Mouse (Mus musculus): ENCODE data around the gene Stxbp3. TPM values are rescaled to one million over a fixed set of nuclear protein-coding genes. Genes with fewer than 3 reads are reported as not detected.

The Stxbp3 gene
- polyA plus RNA-seq, 1 experiment = 12.3 TPM

GRCm38 (mm10) chr3:108759566-108760420 lies 80.5 kb downstream of the Stxbp3 start:
- no peaks in the 10 kb centered on the region for H3K27me3 ChIP-seq (ENCODE audit: control insufficient read depth, insufficient read depth, insufficient read length)
- no peaks in the 10 kb centered on the region for H3K79me3 ChIP-seq (ENCODE audit: low read depth)
- no peaks in the 10 kb centered on the region for H3K79me2 ChIP-seq (ENCODE audit: control insufficient read depth, insufficient read depth)
- H3K36me3 ChIP-seq (ENCODE audit: control insufficient read depth, insufficient read depth) = no peaks in the 10 kb centered on the region
- no peak overlapping the region for H3K4me3 ChIP-seq (ENCODE audit: insufficient read depth, poor library complexity, severe bottlenecking)
- no peak overlapping the region for H3ac ChIP-seq (ENCODE audit: control insufficient read depth, insufficient read length, low read depth)
- TF ChIP-seq CEBPB (IDR thresholded peaks at IDR 0.05; ENCODE audit: low read depth) (peak; percentile 99), MYOG (IDR thresholded peaks at IDR 0.05; ENCODE audit: control insufficient read depth, extremely low read depth, insufficient read length) (no peak), MAX (IDR thresholded peaks at IDR 0.05) (no peak), MYOD1 (IDR thresholded peaks at IDR 0.05; ENCODE audit: control insufficient read depth, insufficient read length, low read depth) (no peak), USF1 (IDR thresholded peaks at IDR 0.05; ENCODE audit: low read depth) (no peak)

GRCm38 (mm10) chr3:108757570-108757969 lies 82.8 kb downstream of the Stxbp3 start:
- no peak overlapping the region for H3ac ChIP-seq (ENCODE audit: control insufficient read depth, insufficient read length, low read depth)
- no peaks in the 10 kb centered on the region for H3K79me3 ChIP-seq (ENCODE audit: low read depth)
- H3K27me3 ChIP-seq (ENCODE audit: control insufficient read depth, insufficient read depth, insufficient read length) = no peaks in the 10 kb centered on the region
- H3K79me2 ChIP-seq (ENCODE audit: control insufficient read depth, insufficient read depth) = no peaks in the 10 kb centered on the region
- TF ChIP-seq CTCF (IDR thresholded peaks at IDR 0.05; ENCODE audit: control insufficient read depth, insufficient read depth, insufficient read length) = no peak
- no peak for TF ChIP-seq USF1 (IDR thresholded peaks at IDR 0.05; ENCODE audit: low read depth)
- no peak for TF ChIP-seq MAX (IDR thresholded peaks at IDR 0.05)
- TF ChIP-seq CEBPB (IDR thresholded peaks at IDR 0.05; ENCODE audit: low read depth) = no peak
- no peak for TF ChIP-seq MYOG (IDR thresholded peaks at IDR 0.05; ENCODE audit: control insufficient read depth, extremely low read depth, insufficient read length)
- no peak for TF ChIP-seq FOSL1 (IDR thresholded peaks at IDR 0.05; ENCODE audit: insufficient read depth, low read length, poor library complexity, severe bottlenecking)
- TF ChIP-seq MYOD1 (IDR thresholded peaks at IDR 0.05; ENCODE audit: control insufficient read depth, insufficient read length, low read depth) = no peak
- no peak overlapping the region for H3K4me3 ChIP-seq (ENCODE audit: insufficient read depth, poor library complexity, severe bottlenecking)
- no peaks in the 10 kb centered on the region for H3K36me3 ChIP-seq (ENCODE audit: control insufficient read depth, insufficient read depth)

DNA sequence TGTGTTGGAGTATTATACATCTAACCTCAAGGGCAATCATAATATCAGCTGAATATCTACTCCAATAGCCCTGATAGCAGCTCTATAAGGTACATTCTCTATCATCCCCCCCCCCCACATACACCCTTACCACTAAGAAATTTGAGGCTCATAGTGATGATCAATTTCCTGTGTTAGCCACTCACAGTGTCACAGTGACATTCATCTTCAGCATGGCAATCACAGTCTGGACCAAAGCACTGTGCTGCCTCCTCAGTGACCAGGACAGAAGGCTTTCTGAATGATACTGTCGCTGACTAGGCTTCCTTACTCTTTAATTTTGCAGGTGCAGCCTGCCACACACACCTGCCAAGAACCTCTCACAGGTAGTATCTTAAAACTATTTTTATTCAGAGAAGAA lies 84.2 kb downstream of the Stxbp3 start:
- no peak overlapping the region for H3K4me3 ChIP-seq (ENCODE audit: insufficient read depth, poor library complexity, severe bottlenecking)
- H3ac ChIP-seq (ENCODE audit: control insufficient read depth, insufficient read length, low read depth) = no peak overlapping the region
- no peaks in the 10 kb centered on the region for H3K79me2 ChIP-seq (ENCODE audit: control insufficient read depth, insufficient read depth)
- no peak for TF ChIP-seq CTCF (IDR thresholded peaks at IDR 0.05; ENCODE audit: control insufficient read depth, insufficient read depth, insufficient read length)
- TF ChIP-seq MYOG (IDR thresholded peaks at IDR 0.05; ENCODE audit: control insufficient read depth, extremely low read depth, insufficient read length) = no peak
- no peak for TF ChIP-seq CEBPB (IDR thresholded peaks at IDR 0.05; ENCODE audit: low read depth)
- TF ChIP-seq USF1 (IDR thresholded peaks at IDR 0.05; ENCODE audit: low read depth) = no peak
- no peak for TF ChIP-seq MAX (IDR thresholded peaks at IDR 0.05)
- TF ChIP-seq FOSL1 (IDR thresholded peaks at IDR 0.05; ENCODE audit: insufficient read depth, low read length, poor library complexity, severe bottlenecking) = no peak
- TF ChIP-seq MYOD1 (IDR thresholded peaks at IDR 0.05; ENCODE audit: control insufficient read depth, insufficient read length, low read depth) = no peak
- no peaks in the 10 kb centered on the region for H3K27me3 ChIP-seq (ENCODE audit: control insufficient read depth, insufficient read depth, insufficient read length)
- H3K36me3 ChIP-seq (ENCODE audit: control insufficient read depth, insufficient read depth) = no peaks in the 10 kb centered on the region
- H3K79me3 ChIP-seq (ENCODE audit: low read depth) = no peaks in the 10 kb centered on the region

DNA sequence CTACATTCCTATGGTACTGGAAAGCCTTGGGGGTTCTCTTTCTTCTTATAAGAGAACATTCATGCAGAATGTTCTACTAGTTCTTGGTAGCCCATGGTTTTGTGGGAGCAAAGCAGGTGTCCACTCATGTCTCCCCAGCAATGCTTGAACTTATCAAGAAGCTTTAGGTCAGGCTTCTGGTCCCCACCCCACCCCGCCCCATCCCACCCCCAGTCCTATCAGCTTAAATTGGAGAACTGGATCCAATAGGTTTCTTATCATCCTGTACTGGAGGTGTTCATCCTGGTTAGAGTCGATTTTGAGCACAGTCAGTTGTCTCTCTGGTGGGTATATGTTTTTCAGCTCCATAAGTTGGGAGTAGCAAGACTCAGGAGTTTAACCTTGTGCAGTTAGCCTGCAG lies 84.8 kb downstream of the Stxbp3 start:
- Histone ChIP-seq H3K79me3 (ENCODE audit: low read depth) (no peaks in the 10 kb centered on the region), H3K79me2 (ENCODE audit: control insufficient read depth, insufficient read depth) (no peaks in the 10 kb centered on the region), H3K4me3 (ENCODE audit: insufficient read depth, poor library complexity, severe bottlenecking) (no peak overlapping the region), H3K27me3 (ENCODE audit: control insufficient read depth, insufficient read depth, insufficient read length) (no peaks in the 10 kb centered on the region), H3K36me3 (ENCODE audit: control insufficient read depth, insufficient read depth) (no peaks in the 10 kb centered on the region), H3ac (ENCODE audit: control insufficient read depth, insufficient read length, low read depth) (no peak overlapping the region)
- TF ChIP-seq CTCF (IDR thresholded peaks at IDR 0.05; ENCODE audit: control insufficient read depth, insufficient read depth, insufficient read length) = no peak
- TF ChIP-seq MAX (IDR thresholded peaks at IDR 0.05) = no peak
- no peak for TF ChIP-seq MYOD1 (IDR thresholded peaks at IDR 0.05; ENCODE audit: control insufficient read depth, insufficient read length, low read depth)
- TF ChIP-seq MYOG (IDR thresholded peaks at IDR 0.05; ENCODE audit: control insufficient read depth, extremely low read depth, insufficient read length) = no peak
- TF ChIP-seq CEBPB (IDR thresholded peaks at IDR 0.05; ENCODE audit: low read depth) = no peak
- TF ChIP-seq FOSL1 (IDR thresholded peaks at IDR 0.05; ENCODE audit: insufficient read depth, low read length, poor library complexity, severe bottlenecking) = no peak
- TF ChIP-seq USF1 (IDR thresholded peaks at IDR 0.05; ENCODE audit: low read depth) = no peak

GRCm38 (mm10) chr3:108754541-108754940 lies 85.8 kb downstream of the Stxbp3 start:
- no peak for TF ChIP-seq MYOD1 (IDR thresholded peaks at IDR 0.05; ENCODE audit: control insufficient read depth, insufficient read length, low read depth)
- TF ChIP-seq CEBPB (IDR thresholded peaks at IDR 0.05; ENCODE audit: low read depth) = no peak
- no peak for TF ChIP-seq MAX (IDR thresholded peaks at IDR 0.05)
- no peak for TF ChIP-seq USF1 (IDR thresholded peaks at IDR 0.05; ENCODE audit: low read depth)
- no peak for TF ChIP-seq MYOG (IDR thresholded peaks at IDR 0.05; ENCODE audit: control insufficient read depth, extremely low read depth, insufficient read length)
- TF ChIP-seq FOSL1 (IDR thresholded peaks at IDR 0.05; ENCODE audit: insufficient read depth, low read length, poor library complexity, severe bottlenecking) = no peak
- no peak for TF ChIP-seq CTCF (IDR thresholded peaks at IDR 0.05; ENCODE audit: control insufficient read depth, insufficient read depth, insufficient read length)

More at GRCm38 (mm10) chr3:108754541-108754940, 85.8 kb downstream of the Stxbp3 start:
- Histone ChIP-seq H3K79me3 (ENCODE audit: low read depth) (no peaks in the 10 kb centered on the region), H3K79me2 (ENCODE audit: control insufficient read depth, insufficient read depth) (no peaks in the 10 kb centered on the region), H3ac (ENCODE audit: control insufficient read depth, insufficient read length, low read depth) (no peak overlapping the region), H3K36me3 (ENCODE audit: control insufficient read depth, insufficient read depth) (no peaks in the 10 kb centered on the region), H3K4me3 (ENCODE audit: insufficient read depth, poor library complexity, severe bottlenecking) (no peak overlapping the region), H3K27me3 (ENCODE audit: control insufficient read depth, insufficient read depth, insufficient read length) (no peaks in the 10 kb centered on the region)

Data from C2C12 (cell line).